Mouse (Mus musculus) stomach, embryonic 15.5 days (tissue): Measurements from ENCODE around the gene Dnah2. TPM values are rescaled to one million over a fixed set of nuclear protein-coding genes. Genes with fewer than 3 reads are reported as not detected.

Experiments used
- ATAC-seq: fragments of 200-750 bp; cut with Nextera tagmentation; 2 replicates; pipeline ENCODE4 v1.8.0; 2017; ENCODE audit warnings: low read depth, moderate number of reproducible peaks, moderate TSS enrichment; ENCODE audit not compliant: insufficient read depth, low FRiP score
- H3K27ac ChIP-seq: fragments of 300-500 bp; sonication (generic); 2 replicates; pipeline ENCODE4 v1.5.1; 2015; ENCODE audit warnings: mild to moderate bottlenecking, inconsistent platforms
- H3K27me3 ChIP-seq: fragments of 300-500 bp; sonication (generic); replicated peaks from 2 replicates; pipeline ENCODE4 v1.6.1; 2015; ENCODE audit warnings: inconsistent platforms
- H3K36me3 ChIP-seq: fragments of 300-500 bp; sonication (generic); 2 replicates; pipeline ENCODE4 v1.6.1; 2015; ENCODE audit warnings: inconsistent platforms
- H3K4me1 ChIP-seq: fragments of 300-500 bp; sonication (generic); 2 replicates; pipeline ENCODE4 v1.6.1; 2015; ENCODE audit warnings: inconsistent platforms
- H3K4me2 ChIP-seq: fragments of 300-500 bp; sonication (generic); 2 replicates; pipeline ENCODE4 v1.6.1; 2015; ENCODE audit warnings: mild to moderate bottlenecking, inconsistent platforms
- H3K4me3 ChIP-seq: fragments of 300-500 bp; sonication (generic); replicated peaks from 2 replicates; pipeline ENCODE4 v1.5.1; 2015; ENCODE audit warnings: inconsistent platforms
- H3K9ac ChIP-seq: fragments of 300-500 bp; sonication (generic); 2 replicates; pipeline ENCODE4 v1.6.1; 2015; ENCODE audit warnings: inconsistent platforms
- H3K9me3 ChIP-seq: fragments of 300-500 bp; sonication (generic); 2 replicates; pipeline ENCODE4 v1.6.1; 2016; ENCODE audit warnings: inconsistent platforms
- WGBS: fragments of 180-500 bp; shearing (Covaris S2); methylation state at CpG from one replicate; pipeline ENCODE4 v1.1.7; 2015; 5-methylcytosine and 5-hydroxymethylcytosine counted together
- polyA plus RNA-seq: library from polyadenylated mRNA; unstranded; fragments of >200 nt; fragmentation: Nextera tagmentation; extraction: Ambion mirVana; gene quantifications from 2 replicates; pipeline ENCODE4 v1.2.1, GENCODE M21; 2015

The Dnah2 gene
- polyA plus RNA-seq: 0.81 and 1.1 TPM in 2 replicates

GRCm38 (mm10) chr11:69549060-69549656, at the start of gene Dnah2:
TSS of gene Dnah2 (minus strand) at chr11:69549110.
- Histone ChIP-seq H3K4me3 (no peak within 1 kb of the TSS), H3K9me3 (no peaks in the 10 kb centered on the region), H3K4me1 (peaks cover 24% of the 10 kb centered on the region), H3K36me3 (no peaks in the 10 kb centered on the region), H3K9ac (no peak within 1 kb of the TSS), H3K4me2 (no peak within 1 kb of the TSS), H3K27ac (no peak within 1 kb of the TSS), H3K27me3 (0 out of 2 replicates have a peak, but pooled peaks cover 3% of the 10 kb centered on the region)
- ATAC-seq: no peak
- 30% methylated on average over 12 of the region's 12 CpGs for WGBS

- peaks cover 7% of the 10 kb centered on the region for H3K4me1 ChIP-seq
- no peak overlapping the region for H3K9ac ChIP-seq
- ATAC-seq: no peak
- no peaks in the 10 kb centered on the region for H3K27me3 ChIP-seq
- H3K27ac ChIP-seq: no peak overlapping the region
- H3K36me3 ChIP-seq: peaks cover 25% of the 10 kb centered on the region
- H3K9me3 ChIP-seq: no peaks in the 10 kb centered on the region
- WGBS: 91% methylated on average over 6 of the region's 6 CpGs
- H3K4me3 ChIP-seq: no peak overlapping the region
- H3K4me2 ChIP-seq: no peak overlapping the region
These were observed 45.9 kb upstream of the Dnah2 start for GRCm38 (mm10) chr11:69594853-69595252.

GRCm38 (mm10) chr11:69592799-69593198, 43.9 kb upstream of the Dnah2 start:
- peaks cover 42% of the 10 kb centered on the region for H3K36me3 ChIP-seq
- WGBS: 85% methylated on average over 4 of the region's 4 CpGs
- no peaks in the 10 kb centered on the region for H3K4me1 ChIP-seq
- H3K4me2 ChIP-seq: no peak overlapping the region
- H3K9me3 ChIP-seq: no peaks in the 10 kb centered on the region
- no peaks in the 10 kb centered on the region for H3K27me3 ChIP-seq
- no peak overlapping the region for H3K27ac ChIP-seq
- ATAC-seq: no peak
- no peak overlapping the region for H3K9ac ChIP-seq
- H3K4me3 ChIP-seq: no peak overlapping the region

GRCm38 (mm10) chr11:69591899-69592637, 43.2 kb upstream of the Dnah2 start:
- Histone ChIP-seq H3K4me1 (no peaks in the 10 kb centered on the region), H3K36me3 (peaks cover 44% of the 10 kb centered on the region), H3K27me3 (no peaks in the 10 kb centered on the region), H3K9ac (no peak overlapping the region), H3K4me3 (no peak overlapping the region), H3K4me2 (no peak overlapping the region), H3K9me3 (no peaks in the 10 kb centered on the region), H3K27ac (no peak overlapping the region)
- no peak for ATAC-seq
- WGBS: 75% methylated on average over 7 of the region's 7 CpGs

GRCm38 (mm10) chr11:69591424-69591823, 42.5 kb upstream of the Dnah2 start:
- 77% methylated on average over 3 of the region's 3 CpGs for WGBS
- no peak for ATAC-seq
- no peak overlapping the region for H3K27ac ChIP-seq

GRCm38 (mm10) chr11:69590622-69591021, 41.7 kb upstream of the Dnah2 start:
- WGBS: 91% methylated on average over 8 of the region's 8 CpGs
- H3K27me3 ChIP-seq: no peaks in the 10 kb centered on the region
- H3K4me1 ChIP-seq: no peaks in the 10 kb centered on the region
- ATAC-seq: no peak
- H3K4me3 ChIP-seq: no peak overlapping the region
- no peak overlapping the region for H3K9ac ChIP-seq
- H3K4me2 ChIP-seq: no peak overlapping the region
- H3K27ac ChIP-seq: no peak overlapping the region
- H3K36me3 ChIP-seq: peaks cover 44% of the 10 kb centered on the region
- H3K9me3 ChIP-seq: no peaks in the 10 kb centered on the region

More at GRCm38 (mm10) chr11:69591424-69591823, 42.5 kb upstream of the Dnah2 start:
- no peak overlapping the region for H3K9ac ChIP-seq
- H3K36me3 ChIP-seq: peaks cover 44% of the 10 kb centered on the region
- H3K4me2 ChIP-seq: no peak overlapping the region
- H3K4me1 ChIP-seq: no peaks in the 10 kb centered on the region
- H3K4me3 ChIP-seq: no peak overlapping the region
- H3K9me3 ChIP-seq: no peaks in the 10 kb centered on the region
- H3K27me3 ChIP-seq: no peaks in the 10 kb centered on the region

GRCm38 (mm10) chr11:69589207-69589834, 40.4 kb upstream of the Dnah2 start:
- Histone ChIP-seq H3K4me2 (no peak overlapping the region), H3K36me3 (peaks cover 44% of the 10 kb centered on the region), H3K9me3 (no peaks in the 10 kb centered on the region), H3K9ac (no peak overlapping the region), H3K4me3 (no peak overlapping the region), H3K27ac (no peak overlapping the region), H3K4me1 (peaks cover 3% of the 10 kb centered on the region; the same call in 1 of the 2 replicates), H3K27me3 (no peaks in the 10 kb centered on the region)
- WGBS: 91% methylated on average over 22 of the region's 22 CpGs
- ATAC-seq: peak; percentile 38; the same call in 1 of the 2 replicates

- Histone ChIP-seq H3K27ac (no peak overlapping the region), H3K9ac (no peak overlapping the region), H3K36me3 (peaks cover 29% of the 10 kb centered on the region), H3K4me3 (no peak overlapping the region), H3K4me1 (peaks cover 13% of the 10 kb centered on the region), H3K27me3 (no peaks in the 10 kb centered on the region), H3K4me2 (no peak overlapping the region), H3K9me3 (no peaks in the 10 kb centered on the region)
- WGBS: 68% methylated on average over 7 of the region's 7 CpGs
- peak; percentile 59; the same call in 1 of the 2 replicates for ATAC-seq
These were observed 36.9 kb upstream of the Dnah2 start for GRCm38 (mm10) chr11:69585718-69586325.

GRCm38 (mm10) chr11:69584937-69585336, 36.0 kb upstream of the Dnah2 start:
- peaks cover 13% of the 10 kb centered on the region for H3K4me1 ChIP-seq
- no peak overlapping the region for H3K9ac ChIP-seq
- H3K4me2 ChIP-seq: no peak overlapping the region
- H3K4me3 ChIP-seq: no peak overlapping the region
- peaks cover 20% of the 10 kb centered on the region for H3K36me3 ChIP-seq
- no peak overlapping the region for H3K27ac ChIP-seq
- no peaks in the 10 kb centered on the region for H3K9me3 ChIP-seq
- no peak for ATAC-seq
- no peaks in the 10 kb centered on the region for H3K27me3 ChIP-seq
- 92% methylated on average over 13 of the region's 13 CpGs for WGBS

- no peaks in the 10 kb centered on the region for H3K9me3 ChIP-seq
- no peak for ATAC-seq
- no peak overlapping the region for H3K9ac ChIP-seq
- WGBS: 84% methylated on average over 7 of the region's 7 CpGs
- H3K27me3 ChIP-seq: no peaks in the 10 kb centered on the region
- H3K27ac ChIP-seq: no peak overlapping the region
- no peak overlapping the region for H3K4me2 ChIP-seq
- no peak overlapping the region for H3K4me3 ChIP-seq
- peaks cover 13% of the 10 kb centered on the region for H3K36me3 ChIP-seq
- H3K4me1 ChIP-seq: peaks cover 13% of the 10 kb centered on the region
These were observed 35.1 kb upstream of the Dnah2 start for GRCm38 (mm10) chr11:69584008-69584407.

GRCm38 (mm10) chr11:69582230-69582805, 33.4 kb upstream of the Dnah2 start:
- peak overlapping the region; percentile 38; the same call in 1 of the 2 replicates for H3K9ac ChIP-seq
- H3K36me3 ChIP-seq: no peaks in the 10 kb centered on the region
- WGBS: 61% methylated on average over 9 of the region's 9 CpGs
- no peaks in the 10 kb centered on the region for H3K27me3 ChIP-seq
- no peak overlapping the region for H3K27ac ChIP-seq
- no peaks in the 10 kb centered on the region for H3K9me3 ChIP-seq
- peaks cover 28% of the 10 kb centered on the region for H3K4me1 ChIP-seq
- H3K4me2 ChIP-seq: peak overlapping the region; percentile 60
- peak overlapping the region; percentile 80 for H3K4me3 ChIP-seq
- no peak for ATAC-seq
